Mouse (Mus musculus) lung, adult 2 months (tissue): ENCODE measurements around the gene Tsc22d3. TPM values are rescaled to one million over a fixed set of nuclear protein-coding genes. Genes with fewer than 3 reads are reported as not detected.
"Not testable (repeated sequence)": the region's sequence is repeated elsewhere in the genome, so short reads cannot be mapped to it uniquely, and the experiment has no call there.

Experiments
- DNase-seq: peaks from one replicate; pipeline ENCODE4 v3.0.0; 2022
- H3K4me1 ChIP-seq: fragments of 200-500 bp; 2 replicates; pipeline ENCODE4 v1.6.1; 2011; ENCODE audit warnings: low read length; ENCODE audit not compliant: control insufficient read depth, insufficient read depth
- H3K4me3 ChIP-seq: fragments of 200-500 bp; replicated peaks from 2 replicates; pipeline ENCODE3; 2011; ENCODE audit warnings: low read depth, mild to moderate bottlenecking, control low read depth, low read length; ENCODE audit errors: extremely low read depth
- CTCF ChIP-seq: fragments of 200-500 bp; IDR thresholded peaks from 2 replicates; pipeline ENCODE4 v1.5.1; 2011; ENCODE audit warnings: mild to moderate bottlenecking, low read length, control low read depth; ENCODE audit not compliant: insufficient read depth
- POLR2A ChIP-seq: fragments of 200-500 bp; IDR thresholded peaks from 2 replicates; pipeline ENCODE4 v1.6.1; 2011; ENCODE audit warnings: low read depth, mild to moderate bottlenecking, control low read depth, low read length, borderline replicate concordance; ENCODE audit errors: extremely low read depth
- WGBS: fragments of 180-500 bp; shearing (Covaris S2); methylation state at CpG from one replicate; pipeline ENCODE4 v1.1.7; 2018; 5-methylcytosine and 5-hydroxymethylcytosine counted together
- polyA plus RNA-seq: library from polyadenylated mRNA; depleted of rRNA; stranded (reverse); fragments of >200 nt; gene quantifications from 2 replicates; pipeline ENCODE4 v1.2.3, GENCODE M21; 2012

Tsc22d3 gene
- polyA plus RNA-seq, 1 experiment: 128 TPM

DNA sequence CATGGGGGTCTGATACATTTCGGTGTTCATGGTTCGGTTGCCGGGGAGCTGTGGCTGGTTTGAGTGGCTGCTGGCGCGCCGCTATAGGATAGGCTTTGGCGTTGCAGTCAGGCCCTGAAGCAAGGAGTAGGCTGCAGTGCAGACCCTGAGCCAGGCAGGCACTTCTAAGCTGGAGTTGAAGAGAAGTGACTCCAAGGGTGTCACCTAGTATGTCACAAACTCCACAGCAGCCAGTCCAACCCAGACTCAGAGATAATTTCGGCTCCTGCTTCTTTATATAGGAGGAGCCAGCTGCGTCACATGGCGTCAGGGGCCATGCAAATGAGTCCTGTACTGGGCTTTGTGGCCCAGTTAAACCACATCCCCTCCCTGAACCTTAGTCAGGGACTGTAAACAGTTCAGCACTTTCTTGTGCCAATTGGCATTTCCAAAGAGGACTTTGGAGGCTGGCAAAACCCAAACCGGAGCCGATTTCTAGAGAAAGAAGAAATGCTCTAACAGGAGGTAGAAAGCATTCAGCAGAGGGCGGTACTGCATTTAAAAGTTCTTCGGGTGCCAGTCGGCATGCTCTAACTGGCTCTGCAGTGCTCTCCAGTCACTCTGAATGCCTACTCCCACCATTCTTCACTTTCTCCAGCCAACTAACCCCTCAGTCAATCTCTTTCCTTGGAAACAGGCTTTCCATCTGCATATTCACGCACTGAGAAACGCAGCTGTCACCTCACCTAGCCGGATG is 57.4 kb downstream of the Tsc22d3 start:
- 39% methylated on average over 18 of the region's 18 CpGs for WGBS
- TF ChIP-seq POLR2A (peak; percentile 92), CTCF (0 out of 2 replicates have a peak, but pooled peaks have one; percentile 6)
- Histone ChIP-seq H3K4me3 (peak overlapping the region; percentile 94), H3K4me1 (peaks cover 18% of the 10 kb centered on the region)
- peak; percentile 83 for DNase-seq

DNA sequence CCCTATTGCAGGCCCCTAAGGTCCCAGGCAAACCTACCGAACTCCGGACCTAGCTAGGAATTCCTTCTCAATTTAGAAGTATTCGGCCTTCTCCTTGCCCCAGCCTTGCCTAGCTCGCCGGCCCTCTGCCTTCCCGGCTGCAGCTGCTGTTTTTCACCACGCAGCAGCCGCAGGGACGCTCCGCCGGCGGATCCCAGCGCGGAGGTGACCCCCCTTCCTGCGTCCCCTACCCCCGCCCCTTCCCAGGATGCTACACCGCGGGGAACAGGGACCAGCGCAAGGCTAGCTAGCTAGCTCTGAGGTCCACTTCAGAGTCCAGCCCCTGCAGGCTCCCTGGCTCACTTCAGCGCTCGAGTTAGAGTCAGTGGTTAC is 58.0 kb downstream of the Tsc22d3 start:
- H3K4me1 ChIP-seq: peaks cover 15% of the 10 kb centered on the region
- WGBS: 19% methylated on average over 21 of the region's 21 CpGs
- peak overlapping the region; percentile 94 for H3K4me3 ChIP-seq
- TF ChIP-seq POLR2A (peak; percentile 21; the same call in 1 of the 2 replicates), CTCF (no peak)
- no peak for DNase-seq

DNA sequence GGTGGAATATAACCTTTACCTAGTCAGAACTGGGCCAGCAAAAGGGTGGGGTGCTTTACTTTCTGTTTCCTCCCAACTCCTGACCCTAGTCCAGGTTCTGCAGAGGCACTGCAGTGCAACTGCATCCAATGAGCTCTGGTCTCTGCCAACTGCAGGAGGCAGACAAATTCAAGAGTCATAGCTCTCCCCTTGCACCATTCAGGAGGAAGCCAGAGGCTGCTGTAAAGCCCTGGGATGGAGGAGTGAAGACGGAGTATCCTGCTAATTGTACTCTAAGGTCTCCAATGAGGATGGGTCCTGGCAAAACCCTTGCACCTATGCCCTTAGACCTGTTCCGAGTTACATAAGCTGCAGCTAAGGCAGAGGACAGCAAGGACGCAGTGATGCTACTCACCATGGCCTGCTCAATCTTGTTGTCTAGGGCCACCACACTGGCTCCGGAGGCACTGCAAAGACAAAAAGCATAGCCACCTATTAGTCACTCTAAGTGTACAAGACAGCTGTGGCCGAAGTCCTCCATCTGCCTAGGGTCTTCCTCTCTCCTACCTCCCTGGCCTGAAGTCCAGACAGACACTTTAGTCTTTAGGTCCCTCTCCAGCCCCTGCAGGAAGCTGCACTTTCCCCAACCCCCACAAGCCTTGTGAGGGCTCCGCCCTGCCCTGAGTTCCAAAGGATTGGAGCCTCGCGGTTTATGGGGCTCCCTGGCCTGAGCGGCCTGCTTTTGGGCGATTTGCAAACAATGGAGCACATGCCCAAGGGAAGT is 58.6 kb downstream of the Tsc22d3 start:
- peak overlapping the region; percentile 94 for H3K4me3 ChIP-seq
- DNase-seq: peak; percentile 42
- H3K4me1 ChIP-seq: peaks cover 15% of the 10 kb centered on the region
- WGBS: 28% methylated on average over 10 of the region's 10 CpGs
- TF ChIP-seq CTCF (no peak), POLR2A (peak; percentile 32)

DNA sequence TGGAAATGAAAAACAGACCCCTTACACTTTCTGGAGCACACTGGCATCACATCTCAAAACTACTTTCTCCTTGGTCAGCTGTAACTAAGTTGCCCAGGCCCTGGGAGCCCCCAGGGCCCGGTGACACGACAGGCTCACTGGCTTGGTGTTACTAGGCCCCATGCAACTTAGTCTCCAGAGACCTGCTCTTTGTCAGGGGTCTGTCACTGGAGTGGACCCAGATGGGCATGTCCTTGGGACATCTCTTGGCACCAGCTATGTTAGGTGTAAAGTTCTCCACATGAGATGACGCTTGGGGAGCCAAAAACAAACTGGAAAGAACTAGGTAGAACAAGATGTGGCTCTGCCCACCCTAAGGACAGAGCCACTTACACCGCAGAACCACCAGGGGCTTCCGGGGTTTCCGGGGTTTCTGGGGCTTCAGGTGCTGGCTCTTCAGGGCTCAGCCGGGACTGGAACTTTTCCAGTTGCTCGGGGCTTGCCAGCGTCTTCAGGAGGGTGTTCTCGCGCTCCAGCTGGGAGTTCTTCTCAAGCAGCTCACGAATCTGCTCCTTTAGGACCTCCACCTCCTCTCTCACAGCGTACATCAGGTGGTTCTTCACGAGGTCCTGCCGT is 59.9 kb downstream of the Tsc22d3 start:
- Histone ChIP-seq H3K4me1 (peaks cover 18% of the 10 kb centered on the region), H3K4me3 (peak overlapping the region; percentile 94)
- DNase-seq: peak; percentile 25
- TF ChIP-seq POLR2A (0 out of 2 replicates have a peak, but pooled peaks have one; percentile 24), CTCF (no peak)
- WGBS: 55% methylated on average over 15 of the region's 15 CpGs

DNA sequence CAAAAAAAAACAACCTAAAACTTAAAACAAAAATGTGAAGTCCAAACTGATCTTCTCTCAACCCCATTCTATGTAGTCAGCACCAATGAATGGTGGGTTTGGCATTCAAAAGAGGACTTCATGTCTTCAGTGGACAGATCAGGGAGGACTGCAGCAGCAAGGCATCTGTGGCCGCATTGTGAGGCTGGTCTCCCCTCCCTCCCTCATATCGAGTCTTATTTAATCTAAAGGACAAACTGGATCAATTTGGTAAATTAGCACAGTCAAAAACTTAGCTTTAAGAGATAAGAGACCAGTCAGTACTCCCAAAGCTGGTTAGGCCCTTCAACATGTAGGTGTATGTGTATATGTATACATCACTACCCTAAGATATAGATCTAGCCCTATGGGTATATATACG is 60.6 kb downstream of the Tsc22d3 start:
- TF ChIP-seq POLR2A: peak; percentile 41; the same call in 1 of the 2 replicates
- not testable (repeated sequence) for DNase-seq, H3K4me3 ChIP-seq
- H3K4me1 ChIP-seq: peaks cover 19% of the 10 kb centered on the region
- 84% methylated on average over 3 of the region's 3 CpGs for WGBS

DNA sequence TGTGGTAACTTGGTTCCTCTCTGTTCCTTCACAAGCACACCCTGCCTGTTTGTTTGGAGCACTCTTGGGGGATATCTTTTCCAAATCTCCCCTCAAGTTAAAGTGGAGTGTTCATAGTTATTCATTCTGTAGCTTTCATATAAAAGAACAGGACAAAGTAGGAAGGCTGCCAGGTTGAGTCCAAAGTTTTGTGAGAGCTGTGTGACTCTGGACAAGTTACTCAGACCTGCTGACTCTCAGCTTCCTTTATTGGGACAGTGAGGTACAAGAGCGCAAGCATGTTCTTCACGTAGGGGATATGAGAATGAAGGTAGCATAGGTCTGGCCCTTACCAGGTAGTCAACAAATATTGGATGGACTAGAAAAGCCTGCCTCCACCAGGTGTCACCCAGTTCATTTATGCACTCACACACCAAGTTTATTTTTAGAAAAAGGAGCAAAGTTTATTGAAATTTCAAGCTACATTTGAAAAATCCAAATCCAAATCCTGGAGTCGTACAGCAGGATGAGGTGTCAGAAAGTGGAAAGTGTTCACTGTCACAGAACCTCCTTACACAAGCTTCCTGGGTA is 61.3 kb downstream of the Tsc22d3 start:
- Histone ChIP-seq H3K4me1 (peaks cover 19% of the 10 kb centered on the region), H3K4me3 (no peak overlapping the region)
- WGBS: 65% methylated on average over 3 of the region's 3 CpGs
- DNase-seq: no peak
- TF ChIP-seq POLR2A: no peak; the same call in 1 of the 2 replicates
- no peak for TF ChIP-seq CTCF

DNA sequence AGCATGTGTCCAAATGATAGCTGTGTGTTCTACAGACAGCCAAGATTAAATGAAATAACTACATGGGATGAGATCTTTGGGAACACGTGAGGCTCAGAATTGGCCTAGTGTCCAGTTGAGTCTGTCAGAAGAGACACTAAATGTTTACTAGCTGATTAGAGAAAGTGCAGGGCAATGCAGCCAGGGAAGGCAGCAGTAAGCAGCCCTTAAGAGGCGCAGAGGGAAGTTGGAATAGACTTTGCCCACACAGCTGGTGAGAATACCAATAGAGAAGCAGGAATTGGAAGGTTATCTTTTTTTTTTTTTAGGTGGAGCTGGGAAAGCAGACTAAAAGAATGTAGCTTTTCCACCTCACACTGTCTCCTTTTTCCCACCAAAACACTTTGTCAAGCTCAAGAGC is 61.8 kb downstream of the Tsc22d3 start:
- WGBS: 42% methylated on average over 2 of the region's 2 CpGs
- Histone ChIP-seq H3K4me3 (no peak overlapping the region), H3K4me1 (peaks cover 16% of the 10 kb centered on the region)
- DNase-seq: no peak
- TF ChIP-seq CTCF (no peak), POLR2A (peak; percentile 55; the same call in 1 of the 2 replicates)

DNA sequence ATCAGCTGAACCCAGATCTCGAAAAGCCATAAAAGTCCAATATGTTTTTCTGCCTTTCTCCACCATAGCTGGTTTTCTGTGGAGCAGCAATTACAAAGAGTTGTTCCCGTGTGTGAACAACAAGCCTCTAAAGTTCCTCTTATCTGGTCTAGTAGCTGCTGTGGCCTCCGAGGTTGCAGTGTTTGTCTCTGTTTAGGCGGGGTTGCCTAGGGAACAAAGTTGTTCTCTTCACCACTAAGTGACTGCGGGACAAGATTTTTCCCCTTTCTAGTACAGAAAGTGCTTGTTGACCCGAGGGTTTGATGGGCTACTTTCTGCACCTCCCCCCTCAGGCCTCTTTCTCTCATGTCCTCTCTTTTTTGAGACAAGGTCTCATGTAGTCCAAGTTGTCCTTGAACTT is 62.8 kb downstream of the Tsc22d3 start:
- peak; percentile 56 for DNase-seq
- H3K4me3 ChIP-seq: no peak overlapping the region
- TF ChIP-seq CTCF (no peak), POLR2A (no peak)
- 36% methylated on average over 6 of the region's 6 CpGs for WGBS
- peaks cover 15% of the 10 kb centered on the region for H3K4me1 ChIP-seq

DNA sequence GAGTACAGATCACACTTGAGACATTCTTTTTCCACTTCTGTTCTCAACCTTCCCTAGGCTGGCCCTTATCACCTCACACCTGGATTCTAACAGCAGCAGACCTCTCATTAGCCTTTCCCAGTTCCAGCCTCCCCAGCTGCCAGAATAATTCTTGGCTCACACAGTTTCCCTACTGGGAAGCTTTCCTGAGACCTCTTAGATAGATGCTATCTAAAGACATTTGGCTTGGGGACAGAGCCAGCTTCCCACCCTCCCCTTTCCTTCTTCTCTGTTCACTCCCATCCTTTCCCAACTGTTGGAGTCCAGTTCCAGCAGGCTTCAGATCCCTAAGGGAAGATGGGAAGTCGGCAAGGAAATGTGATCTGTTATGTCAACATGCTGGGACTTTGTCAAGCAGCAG is 65.0 kb downstream of the Tsc22d3 start:
- TF ChIP-seq POLR2A (no peak), CTCF (no peak)
- Histone ChIP-seq H3K4me1 (peaks cover 16% of the 10 kb centered on the region), H3K4me3 (no peak overlapping the region)
- DNase-seq: no peak
- 24% methylated on average over 1 of the region's 1 CpGs for WGBS
